Mouse (Mus musculus) ES-Bruce4 (cell line): ENCODE measurements around the gene Gcdh. TPM values are rescaled to one million over a fixed set of nuclear protein-coding genes. Genes with fewer than 3 reads are reported as not detected.

Source experiments
- H3K27ac ChIP-seq: 2 replicates; pipeline ENCODE4 v1.5.1; 2012; ENCODE audit warnings: low read length, inconsistent platforms; ENCODE audit not compliant: insufficient read depth
- H3K27me3 ChIP-seq: 2 replicates; pipeline ENCODE4 v1.6.1; 2012; ENCODE audit warnings: mild to moderate bottlenecking, low read length, inconsistent platforms; ENCODE audit not compliant: control insufficient read depth, poor library complexity, insufficient read depth, severe bottlenecking
- H3K36me3 ChIP-seq: 2 replicates; pipeline ENCODE4 v1.6.1; 2012; ENCODE audit warnings: inconsistent platforms, mild to moderate bottlenecking, low read length, moderate library complexity; ENCODE audit not compliant: control insufficient read depth, poor library complexity, insufficient read depth, severe bottlenecking
- H3K4me1 ChIP-seq: one replicate; pipeline ENCODE4 v1.8.1; 2011; ENCODE audit warnings: low read length; ENCODE audit not compliant: control insufficient read depth, insufficient read depth
- H3K4me3 ChIP-seq: 2 replicates; pipeline ENCODE4 v1.5.1; 2011; ENCODE audit warnings: low read depth, mild to moderate bottlenecking, low read length
- H3K9ac ChIP-seq: 2 replicates; pipeline ENCODE4 v1.6.1; 2012; ENCODE audit warnings: low read depth, mild to moderate bottlenecking, inconsistent platforms; ENCODE audit not compliant: poor library complexity, severe bottlenecking
- H3K9me3 ChIP-seq: replicated peaks from 2 replicates; pipeline ENCODE4 v1.6.1; 2012; ENCODE audit warnings: mild to moderate bottlenecking, low read length, inconsistent platforms; ENCODE audit not compliant: control insufficient read depth, poor library complexity, insufficient read depth, severe bottlenecking
- CTCF ChIP-seq: IDR thresholded peaks from one replicate; pipeline ENCODE4 v1.8.1; 2011; ENCODE audit warnings: low read depth, low read length
- EP300 ChIP-seq: IDR thresholded peaks from 2 replicates; pipeline ENCODE4 v1.6.1; 2011; ENCODE audit warnings: low read depth, low read length; ENCODE audit not compliant: insufficient read depth
- POLR2A ChIP-seq: IDR thresholded peaks from one replicate; pipeline ENCODE4 v1.8.1; 2011; ENCODE audit warnings: low read length; ENCODE audit not compliant: insufficient read depth
- polyA plus RNA-seq: library from polyadenylated mRNA; stranded (reverse); fragments of >200 nt; gene quantifications from 2 replicates; pipeline ENCODE4 v1.2.4, GENCODE M21; 2011; ENCODE audit warnings: low read depth; ENCODE audit not compliant: missing spikeins, insufficient read depth, insufficient read length

Gcdh gene
- polyA plus RNA-seq, 1 experiment: 78.5 TPM

GRCm38 (mm10) chr8:84934860-84935259 is 41.1 kb upstream of the Gcdh start:
- Histone ChIP-seq H3K4me1 (no peaks in the 10 kb centered on the region), H3K27ac (no peak overlapping the region), H3K9me3 (no peaks in the 10 kb centered on the region), H3K4me3 (peak overlapping the region; percentile 28), H3K9ac (no peak overlapping the region), H3K36me3 (no peaks in the 10 kb centered on the region), H3K27me3 (no peaks in the 10 kb centered on the region)
- TF ChIP-seq POLR2A (no peak), EP300 (no peak), CTCF (no peak)

DNA sequence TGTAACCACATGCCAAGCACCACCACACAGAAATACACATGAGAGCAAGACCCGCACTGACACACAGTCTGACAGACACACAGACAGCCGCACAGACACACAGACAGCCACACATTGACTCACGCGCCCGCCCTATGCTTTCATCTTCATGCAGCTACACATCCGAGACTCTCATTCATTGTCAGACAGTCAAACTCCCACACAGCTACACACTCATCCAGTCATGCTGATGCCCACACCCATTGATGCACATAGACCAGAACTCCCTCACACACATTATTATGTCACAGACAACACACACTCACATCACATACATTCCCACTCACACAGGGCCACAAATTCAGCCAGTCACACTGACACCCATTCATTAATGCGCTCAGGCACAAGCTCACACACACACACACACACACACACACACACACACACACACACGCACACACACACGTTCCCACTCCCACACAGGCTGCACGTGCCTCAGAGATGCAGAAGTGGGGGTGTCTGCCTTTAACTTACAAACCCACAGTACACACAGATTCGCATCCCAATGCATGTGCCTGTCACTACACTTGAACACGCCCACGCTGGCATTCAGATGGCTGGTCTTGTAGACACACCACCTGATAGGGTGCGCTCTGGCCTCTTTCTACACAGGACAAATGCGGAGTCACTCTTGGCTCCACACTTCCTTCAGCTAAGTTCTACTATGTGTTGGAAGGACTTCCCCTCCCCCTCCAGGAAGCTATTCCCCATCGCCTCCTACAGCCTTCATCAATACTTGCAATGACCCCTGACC is 40.2 kb upstream of the Gcdh start:
- Histone ChIP-seq H3K9ac (no peak overlapping the region), H3K36me3 (no peaks in the 10 kb centered on the region), H3K9me3 (no peaks in the 10 kb centered on the region), H3K27ac (no peak overlapping the region), H3K4me3 (no peak overlapping the region), H3K27me3 (no peaks in the 10 kb centered on the region), H3K4me1 (no peaks in the 10 kb centered on the region)
- TF ChIP-seq EP300 (no peak), POLR2A (no peak), CTCF (no peak)

- TF ChIP-seq CTCF (no peak), EP300 (no peak), POLR2A (no peak)
- no peak overlapping the region for H3K27ac ChIP-seq
- H3K9me3 ChIP-seq: no peaks in the 10 kb centered on the region
- no peaks in the 10 kb centered on the region for H3K4me1 ChIP-seq
- H3K36me3 ChIP-seq: no peaks in the 10 kb centered on the region
- H3K9ac ChIP-seq: no peak overlapping the region
- H3K27me3 ChIP-seq: no peaks in the 10 kb centered on the region
- no peak overlapping the region for H3K4me3 ChIP-seq
Measured at GRCm38 (mm10) chr8:84930582-84930981, 36.9 kb upstream of the Gcdh start.

DNA sequence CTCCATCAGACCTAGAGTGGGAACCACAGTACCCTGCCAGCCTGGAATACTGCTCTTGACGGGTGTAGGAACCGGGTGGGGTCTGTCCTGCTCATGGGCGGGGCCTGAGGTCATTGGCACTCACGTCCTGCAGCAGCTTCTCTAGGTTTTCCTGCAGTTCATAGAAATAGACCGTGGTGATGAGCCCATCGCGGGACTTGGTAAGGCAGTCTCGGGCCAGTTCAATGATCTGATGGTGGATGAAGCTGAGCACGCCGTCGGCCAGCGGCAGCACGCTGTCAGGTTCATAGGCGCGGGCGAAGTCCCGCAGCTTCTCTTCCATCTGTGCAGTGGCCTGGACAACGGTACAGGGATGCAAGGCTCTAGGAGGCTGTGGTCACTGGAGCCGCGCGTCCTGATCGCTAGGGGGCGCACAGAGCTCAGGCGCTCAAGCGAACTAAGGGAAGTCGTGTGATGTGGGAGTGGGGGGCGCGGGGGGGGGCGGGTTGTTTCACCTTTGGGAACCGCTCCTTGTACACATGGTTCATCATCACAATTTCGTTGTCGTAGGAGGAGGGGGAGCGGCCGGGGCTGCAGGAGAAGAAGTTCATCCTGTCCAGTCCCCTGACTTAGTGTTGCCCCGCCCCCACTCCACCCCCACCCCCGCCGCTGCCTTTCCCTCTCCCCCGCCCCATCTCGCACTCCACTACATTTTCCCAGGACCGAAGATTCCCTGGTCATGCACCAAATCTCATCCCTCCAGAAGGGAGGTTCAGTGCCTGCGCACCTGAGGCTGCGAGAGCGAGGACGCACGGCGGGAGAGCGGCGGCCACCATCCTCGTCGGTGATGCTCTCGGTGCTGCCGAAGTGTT is 35.0 kb upstream of the Gcdh start:
- Histone ChIP-seq H3K4me3 (peak overlapping the region; percentile 63), H3K9ac (peak overlapping the region; percentile 14; the same call in 1 of the 2 replicates), H3K9me3 (no peaks in the 10 kb centered on the region)

DNA sequence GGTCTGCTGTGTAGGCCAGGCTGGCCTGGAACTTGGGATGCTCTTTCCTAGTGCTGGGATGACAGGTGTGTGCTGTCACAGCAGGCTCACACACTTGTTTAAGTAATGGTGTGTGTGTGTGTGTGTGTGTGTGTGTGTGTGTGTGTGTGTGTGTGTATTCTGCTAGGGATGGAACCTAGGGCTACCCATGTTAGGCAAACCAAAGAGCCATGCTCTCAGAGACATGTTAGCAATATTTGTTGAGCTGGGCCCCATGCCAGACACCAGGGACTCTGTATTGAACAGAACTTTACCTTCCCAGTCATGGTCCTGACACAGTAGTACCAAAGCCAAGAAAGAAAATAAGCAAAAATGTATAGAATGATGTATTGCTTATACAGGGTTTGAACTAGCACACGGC is 33.8 kb upstream of the Gcdh start:
- no peaks in the 10 kb centered on the region for H3K4me1 ChIP-seq
- H3K27ac ChIP-seq: no peak overlapping the region
- H3K36me3 ChIP-seq: no peaks in the 10 kb centered on the region
- no peak overlapping the region for H3K4me3 ChIP-seq
- no peak for TF ChIP-seq CTCF
- TF ChIP-seq EP300: no peak
- no peak for TF ChIP-seq POLR2A
- no peaks in the 10 kb centered on the region for H3K9me3 ChIP-seq
- H3K9ac ChIP-seq: no peak overlapping the region
- no peaks in the 10 kb centered on the region for H3K27me3 ChIP-seq

More for the DNA sequence above, 35.0 kb upstream of the Gcdh start:
- TF ChIP-seq EP300: no peak
- TF ChIP-seq CTCF: peak; percentile 84
- no peaks in the 10 kb centered on the region for H3K27me3 ChIP-seq
- no peak overlapping the region for H3K27ac ChIP-seq
- H3K4me1 ChIP-seq: no peaks in the 10 kb centered on the region
- no peaks in the 10 kb centered on the region for H3K36me3 ChIP-seq

DNA sequence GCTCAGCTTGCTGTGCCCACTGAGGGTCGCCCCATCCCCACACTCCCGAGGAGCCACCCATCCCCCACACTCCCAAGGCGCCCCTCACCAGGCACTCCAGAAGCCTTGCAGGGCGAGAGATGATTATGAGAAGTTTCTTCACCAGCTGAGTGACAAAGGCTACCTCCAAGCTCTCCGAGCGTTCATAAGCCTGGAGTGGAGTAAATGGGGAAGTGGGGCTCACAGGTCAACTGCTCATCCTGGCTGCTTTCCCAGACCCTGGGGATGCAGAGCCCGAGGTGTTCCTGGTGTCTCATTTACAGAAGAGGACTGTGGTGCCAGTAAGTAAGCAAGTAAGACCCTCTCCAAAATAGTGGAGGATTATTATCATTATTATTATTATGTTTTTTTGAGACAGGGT is 31.8 kb upstream of the Gcdh start:
- no peak overlapping the region for H3K27ac ChIP-seq
- peaks cover 9% of the 10 kb centered on the region for H3K36me3 ChIP-seq
- no peaks in the 10 kb centered on the region for H3K27me3 ChIP-seq
- TF ChIP-seq POLR2A (no peak), EP300 (no peak), CTCF (no peak)
- no peak overlapping the region for H3K9ac ChIP-seq
- no peaks in the 10 kb centered on the region for H3K4me1 ChIP-seq
- H3K9me3 ChIP-seq: no peaks in the 10 kb centered on the region
- H3K4me3 ChIP-seq: no peak overlapping the region
